Mouse (Mus musculus): Measurements from ENCODE around the gene Lpar2. TPM values are rescaled to one million over a fixed set of nuclear protein-coding genes. Genes with fewer than 3 reads are reported as not detected.

Gene Lpar2
- polyA plus RNA-seq, 1 experiment: 0.38 TPM

GRCm38 (mm10) chr8:69876097-69876496, 53.9 kb downstream of the Lpar2 start:
- no peak for TF ChIP-seq GATA1 (IDR thresholded peaks at IDR 0.05; ENCODE audit: low read length)

- no peak for TF ChIP-seq GATA1 (IDR thresholded peaks at IDR 0.05; ENCODE audit: low read length)
Observed at GRCm38 (mm10) chr8:69876967-69877366, 54.7 kb downstream of the Lpar2 start.

GRCm38 (mm10) chr8:69877396-69877795, 55.2 kb downstream of the Lpar2 start:
- no peak for TF ChIP-seq GATA1 (IDR thresholded peaks at IDR 0.05; ENCODE audit: low read length)

GRCm38 (mm10) chr8:69877992-69878391, 55.8 kb downstream of the Lpar2 start:
- no peak for TF ChIP-seq GATA1 (IDR thresholded peaks at IDR 0.05; ENCODE audit: low read length)

GRCm38 (mm10) chr8:69879678-69880077, 57.4 kb downstream of the Lpar2 start:
- TF ChIP-seq GATA1 (IDR thresholded peaks at IDR 0.05; ENCODE audit: low read length): no peak

Other genes starting within 250 kb of the Lpar2 start
- gene Zfp868, start 196.9 kb upstream of the Lpar2 start, polyA plus RNA-seq (2012): 0.50 and 0.67 TPM in 2 replicates
- gene Zfp964, start 167.9 kb upstream of the Lpar2 start, polyA plus RNA-seq (2012): not detected in 2 replicates
- 0.90 and 0.98 TPM in 2 replicates for gene Zfp869, start 111.7 kb upstream of the Lpar2 start, polyA plus RNA-seq (2012)
- 0.80 and 1.0 TPM in 2 replicates for gene Zfp963, start 72.5 kb upstream of the Lpar2 start, polyA plus RNA-seq (2012)
- 0.72 and 1.4 TPM in 2 replicates for gene Gm20422, start 47.5 kb upstream of the Lpar2 start, polyA plus RNA-seq (2012)
- gene Atp13a1, start 31.3 kb upstream of the Lpar2 start, polyA plus RNA-seq (2012): 42.1 and 42.9 TPM in 2 replicates
- 1.4 and 1.5 TPM in 2 replicates for gene Zfp866, start 31.3 kb upstream of the Lpar2 start, polyA plus RNA-seq (2012)
- 29.1 and 44.6 TPM in 2 replicates for gene Gmip, start 13.8 kb upstream of the Lpar2 start, polyA plus RNA-seq (2012)
- gene Pbx4, start 10.1 kb downstream of the Lpar2 start, polyA plus RNA-seq (2012): 3.3 and 4.0 TPM in 2 replicates
- gene Cilp2, start 65.3 kb downstream of the Lpar2 start, polyA plus RNA-seq (2012): 0.02 and 0.03 TPM in 2 replicates
- gene Tssk6, start 79.8 kb downstream of the Lpar2 start, polyA plus RNA-seq (2012): 0.13 and 0.17 TPM in 2 replicates
- gene Ndufa13, start 80.1 kb downstream of the Lpar2 start, polyA plus RNA-seq (2012): 148 and 187 TPM in 2 replicates
- 4.4 and 7.0 TPM in 2 replicates for gene Yjefn3, start 80.3 kb downstream of the Lpar2 start, polyA plus RNA-seq (2012)
- 79.8 and 115 TPM in 2 replicates for gene Gatad2a, start 174.0 kb downstream of the Lpar2 start, polyA plus RNA-seq (2012)
- 44.0 and 45.1 TPM in 2 replicates for gene Mau2, start 220.3 kb downstream of the Lpar2 start, polyA plus RNA-seq (2012)
- 48.9 and 53.3 TPM in 2 replicates for gene Sugp1, start 220.4 kb downstream of the Lpar2 start, polyA plus RNA-seq (2012)

Measured in G1E-ER4 (cell line).